Mouse (Mus musculus): Measurements from ENCODE around the gene Ptprg. TPM values are rescaled to one million over a fixed set of nuclear protein-coding genes. Genes with fewer than 3 reads are reported as not detected.

Gene Ptprg
- polyA plus RNA-seq, 1 experiment from 2014 or later: 38.5 TPM

GRCm38 (mm10) chr14:11657374-11657773, 104.0 kb downstream of the Ptprg start:
- Histone ChIP-seq H3K27me3 (replicated peaks; ENCODE audit: control insufficient read depth, insufficient read depth, low read length) (no peaks in the 10 kb centered on the region), H3K9me3 (ENCODE audit: control insufficient read depth, low read length) (no peaks in the 10 kb centered on the region), H3K4me3 (ENCODE audit: low read length) (no peak overlapping the region), H3K9ac (ENCODE audit: low read depth, low read length) (no peak overlapping the region), H3K36me3 (ENCODE audit: control insufficient read depth, insufficient read depth, low read length) (no peaks in the 10 kb centered on the region), H3K27ac (ENCODE audit: low read depth, low read length) (no peak overlapping the region), H3K4me2 (ENCODE audit: low read length) (no peak overlapping the region), H3K4me1 (ENCODE audit: control insufficient read depth, insufficient read depth, low read depth, low read length) (no peaks in the 10 kb centered on the region; the same call in 1 of the 2 replicates)
- no peak for ATAC-seq
- WGBS: 84% methylated on average over 6 of the region's 6 CpGs

- Histone ChIP-seq H3K9me3 (ENCODE audit: control insufficient read depth, low read length) (no peaks in the 10 kb centered on the region), H3K4me3 (ENCODE audit: low read length) (no peak overlapping the region), H3K9ac (ENCODE audit: low read depth, low read length) (no peak overlapping the region), H3K4me1 (ENCODE audit: control insufficient read depth, insufficient read depth, low read depth, low read length) (peaks cover 7% of the 10 kb centered on the region), H3K27me3 (replicated peaks; ENCODE audit: control insufficient read depth, insufficient read depth, low read length) (no peaks in the 10 kb centered on the region), H3K27ac (ENCODE audit: low read depth, low read length) (no peak overlapping the region), H3K36me3 (ENCODE audit: control insufficient read depth, insufficient read depth, low read length) (no peaks in the 10 kb centered on the region), H3K4me2 (ENCODE audit: low read length) (no peak overlapping the region)
- ATAC-seq: no peak
- WGBS: 20% methylated on average over 11 of the region's 11 CpGs
These were observed 110.4 kb downstream of the Ptprg start for GRCm38 (mm10) chr14:11663661-11664215.

- no peak for ATAC-seq
- no peaks in the 10 kb centered on the region for H3K36me3 ChIP-seq (ENCODE audit: control insufficient read depth, insufficient read depth, low read length)
- no peaks in the 10 kb centered on the region for H3K27me3 ChIP-seq (replicated peaks; ENCODE audit: control insufficient read depth, insufficient read depth, low read length)
- H3K4me1 ChIP-seq (ENCODE audit: control insufficient read depth, insufficient read depth, low read depth, low read length): peaks cover 7% of the 10 kb centered on the region
- H3K4me3 ChIP-seq (ENCODE audit: low read length): no peak overlapping the region
- no peak overlapping the region for H3K27ac ChIP-seq (ENCODE audit: low read depth, low read length)
- no peaks in the 10 kb centered on the region for H3K9me3 ChIP-seq (ENCODE audit: control insufficient read depth, low read length)
- H3K4me2 ChIP-seq (ENCODE audit: low read length): no peak overlapping the region
- no peak overlapping the region for H3K9ac ChIP-seq (ENCODE audit: low read depth, low read length)
- WGBS: 25% methylated on average over 9 of the region's 9 CpGs
These were observed 111.0 kb downstream of the Ptprg start for GRCm38 (mm10) chr14:11664302-11664701.

GRCm38 (mm10) chr14:11665046-11665445, 111.7 kb downstream of the Ptprg start:
- H3K4me2 ChIP-seq (ENCODE audit: low read length): no peak overlapping the region
- H3K36me3 ChIP-seq (ENCODE audit: control insufficient read depth, insufficient read depth, low read length): no peaks in the 10 kb centered on the region
- H3K27ac ChIP-seq (ENCODE audit: low read depth, low read length): no peak overlapping the region
- no peak overlapping the region for H3K9ac ChIP-seq (ENCODE audit: low read depth, low read length)
- H3K9me3 ChIP-seq (ENCODE audit: control insufficient read depth, low read length): no peaks in the 10 kb centered on the region
- peaks cover 7% of the 10 kb centered on the region for H3K4me1 ChIP-seq (ENCODE audit: control insufficient read depth, insufficient read depth, low read depth, low read length)
- H3K27me3 ChIP-seq (replicated peaks; ENCODE audit: control insufficient read depth, insufficient read depth, low read length): no peaks in the 10 kb centered on the region
- H3K4me3 ChIP-seq (ENCODE audit: low read length): no peak overlapping the region
- no peak for ATAC-seq
- WGBS: 74% methylated on average over 7 of the region's 7 CpGs

GRCm38 (mm10) chr14:11667762-11668161, 114.4 kb downstream of the Ptprg start:
- Histone ChIP-seq H3K4me2 (ENCODE audit: low read length) (no peak overlapping the region), H3K27ac (ENCODE audit: low read depth, low read length) (no peak overlapping the region), H3K4me1 (ENCODE audit: control insufficient read depth, insufficient read depth, low read depth, low read length) (peaks cover 16% of the 10 kb centered on the region), H3K36me3 (ENCODE audit: control insufficient read depth, insufficient read depth, low read length) (no peaks in the 10 kb centered on the region), H3K27me3 (replicated peaks; ENCODE audit: control insufficient read depth, insufficient read depth, low read length) (no peaks in the 10 kb centered on the region), H3K4me3 (ENCODE audit: low read length) (no peak overlapping the region), H3K9ac (ENCODE audit: low read depth, low read length) (no peak overlapping the region), H3K9me3 (ENCODE audit: control insufficient read depth, low read length) (no peaks in the 10 kb centered on the region)
- peak; percentile 29; the same call in 1 of the 2 replicates for ATAC-seq
- WGBS: 20% methylated on average over 3 of the region's 3 CpGs

- H3K9me3 ChIP-seq (ENCODE audit: control insufficient read depth, low read length): no peaks in the 10 kb centered on the region
- no peaks in the 10 kb centered on the region for H3K36me3 ChIP-seq (ENCODE audit: control insufficient read depth, insufficient read depth, low read length)
- H3K27ac ChIP-seq (ENCODE audit: low read depth, low read length): no peak overlapping the region; the same call in 1 of the 2 replicates
- H3K9ac ChIP-seq (ENCODE audit: low read depth, low read length): no peak overlapping the region
- no peaks in the 10 kb centered on the region for H3K27me3 ChIP-seq (replicated peaks; ENCODE audit: control insufficient read depth, insufficient read depth, low read length)
- WGBS: 11% methylated on average over 6 of the region's 6 CpGs
- peaks cover 11% of the 10 kb centered on the region for H3K4me1 ChIP-seq (ENCODE audit: control insufficient read depth, insufficient read depth, low read depth, low read length)
- H3K4me2 ChIP-seq (ENCODE audit: low read length): peak overlapping the region; percentile 2
- no peak for ATAC-seq
- no peak overlapping the region for H3K4me3 ChIP-seq (ENCODE audit: low read length)
These were observed 117.5 kb downstream of the Ptprg start for GRCm38 (mm10) chr14:11670847-11671246.

GRCm38 (mm10) chr14:11672981-11673547, 119.7 kb downstream of the Ptprg start:
- Histone ChIP-seq H3K36me3 (ENCODE audit: control insufficient read depth, insufficient read depth, low read length) (no peaks in the 10 kb centered on the region), H3K27ac (ENCODE audit: low read depth, low read length) (no peak overlapping the region)

GRCm38 (mm10) chr14:11678201-11678600, 124.9 kb downstream of the Ptprg start:
- H3K9me3 ChIP-seq (ENCODE audit: control insufficient read depth, low read length): no peaks in the 10 kb centered on the region
- no peaks in the 10 kb centered on the region for H3K36me3 ChIP-seq (ENCODE audit: control insufficient read depth, insufficient read depth, low read length)
- ATAC-seq: no peak
- no peak overlapping the region for H3K9ac ChIP-seq (ENCODE audit: low read depth, low read length)
- H3K27ac ChIP-seq (ENCODE audit: low read depth, low read length): no peak overlapping the region
- H3K4me1 ChIP-seq (ENCODE audit: control insufficient read depth, insufficient read depth, low read depth, low read length): peaks cover 13% of the 10 kb centered on the region
- H3K4me2 ChIP-seq (ENCODE audit: low read length): no peak overlapping the region
- H3K4me3 ChIP-seq (ENCODE audit: low read length): no peak overlapping the region
- no peaks in the 10 kb centered on the region for H3K27me3 ChIP-seq (replicated peaks; ENCODE audit: control insufficient read depth, insufficient read depth, low read length)
- 78% methylated on average over 4 of the region's 4 CpGs for WGBS

More at GRCm38 (mm10) chr14:11672981-11673547, 119.7 kb downstream of the Ptprg start:
- Histone ChIP-seq H3K9me3 (ENCODE audit: control insufficient read depth, low read length) (no peaks in the 10 kb centered on the region), H3K27me3 (replicated peaks; ENCODE audit: control insufficient read depth, insufficient read depth, low read length) (no peaks in the 10 kb centered on the region), H3K9ac (ENCODE audit: low read depth, low read length) (no peak overlapping the region), H3K4me2 (ENCODE audit: low read length) (no peak overlapping the region), H3K4me3 (ENCODE audit: low read length) (no peak overlapping the region), H3K4me1 (ENCODE audit: control insufficient read depth, insufficient read depth, low read depth, low read length) (peaks cover 11% of the 10 kb centered on the region)
- peak; percentile 41 for ATAC-seq
- WGBS: 61% methylated on average over 3 of the region's 3 CpGs

GRCm38 (mm10) chr14:11679741-11680140, 126.4 kb downstream of the Ptprg start:
- Histone ChIP-seq H3K27me3 (replicated peaks; ENCODE audit: control insufficient read depth, insufficient read depth, low read length) (no peaks in the 10 kb centered on the region), H3K4me3 (ENCODE audit: low read length) (no peak overlapping the region), H3K4me2 (ENCODE audit: low read length) (no peak overlapping the region), H3K27ac (ENCODE audit: low read depth, low read length) (no peak overlapping the region), H3K4me1 (ENCODE audit: control insufficient read depth, insufficient read depth, low read depth, low read length) (peaks cover 21% of the 10 kb centered on the region), H3K36me3 (ENCODE audit: control insufficient read depth, insufficient read depth, low read length) (no peaks in the 10 kb centered on the region), H3K9me3 (ENCODE audit: control insufficient read depth, low read length) (no peaks in the 10 kb centered on the region), H3K9ac (ENCODE audit: low read depth, low read length) (no peak overlapping the region)
- ATAC-seq: no peak
- 77% methylated on average over 3 of the region's 3 CpGs for WGBS
